Mouse (Mus musculus): ENCODE results near the gene Mars. TPM values are rescaled to one million over a fixed set of nuclear protein-coding genes. Genes with fewer than 3 reads are reported as not detected.
A peak's percentile ranks its signal among the peaks of the same experiment; 100 is the strongest.

The Mars gene
- polyA plus RNA-seq, 1 experiment from 2014 or later = 108 TPM

DNA sequence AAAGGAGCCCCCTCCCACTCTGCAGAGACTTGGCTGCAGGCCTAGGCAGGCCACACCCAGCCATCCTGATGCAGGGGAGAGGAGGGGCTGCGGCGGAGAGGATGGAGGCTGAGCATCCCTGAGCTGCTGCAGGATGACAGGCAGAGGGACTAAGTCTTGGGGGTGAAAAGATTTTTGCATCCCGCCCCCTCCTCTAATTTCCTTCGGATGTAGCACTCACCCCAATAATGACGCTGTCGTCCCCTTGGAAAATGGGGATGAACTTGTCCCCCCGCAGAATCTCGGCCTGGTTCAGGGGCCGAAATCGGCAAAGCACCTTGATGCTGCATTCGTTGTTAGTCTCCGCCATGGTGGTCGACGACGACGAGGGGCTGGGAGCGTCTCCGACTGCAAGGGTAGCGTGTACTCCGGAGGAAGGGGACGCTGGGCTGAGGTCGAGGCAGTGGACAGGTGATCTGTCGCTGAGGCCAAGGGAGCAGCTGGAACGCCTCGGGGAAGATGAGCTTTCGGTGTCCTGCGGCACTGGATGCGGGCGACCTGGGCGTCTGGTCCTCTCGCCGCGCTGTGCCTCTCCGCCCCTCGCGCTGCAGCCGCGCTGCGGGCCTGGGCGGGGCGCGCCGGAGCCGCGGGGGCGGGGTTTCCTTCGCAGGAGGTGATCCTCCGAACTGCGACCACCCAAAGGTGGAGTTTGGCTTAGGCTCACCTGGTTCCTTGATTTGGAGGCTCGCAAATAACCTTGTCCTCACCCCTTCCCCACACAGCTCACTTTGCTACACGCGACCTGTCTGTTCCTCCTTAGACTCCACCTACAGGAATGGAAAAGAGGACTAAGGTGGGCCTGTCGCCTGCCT lies 48.8 kb downstream of the Mars start, which contains the start of gene Kif5a:
TSS of gene Kif5a (minus strand) at position 801 of the 851 bp plus-strand sequence.
- no peak for ATAC-seq

GRCm38 (mm10) chr10:127261706-127262547 lies 49.7 kb downstream of the Mars start:
- Histone ChIP-seq H3K36me3 (ENCODE audit: control insufficient read depth, insufficient read depth, low read length) (no peaks in the 10 kb centered on the region), H3K9ac (ENCODE audit: low read depth, low read length) (no peak overlapping the region), H3K27me3 (replicated peaks; ENCODE audit: control insufficient read depth, insufficient read depth, low read length) (peaks cover 5% of the 10 kb centered on the region), H3K9me3 (ENCODE audit: control insufficient read depth, low read length) (no peaks in the 10 kb centered on the region), H3K4me1 (ENCODE audit: control insufficient read depth, insufficient read depth, low read length) (peaks cover 5% of the 10 kb centered on the region; the same call in 1 of the 2 replicates), H3K4me2 (ENCODE audit: low read depth, low read length) (no peak overlapping the region), H3K4me3 (ENCODE audit: low read length) (no peak overlapping the region), H3K27ac (ENCODE audit: low read length) (no peak overlapping the region)
- ATAC-seq = no peak
- WGBS = 68% methylated on average over 15 of the region's 15 CpGs

More for the DNA sequence above, 48.8 kb downstream of the Mars start, which contains the start of gene Kif5a:
- peaks cover 10% of the 10 kb centered on the region for H3K4me1 ChIP-seq (ENCODE audit: control insufficient read depth, insufficient read depth, low read length)
- no peaks in the 10 kb centered on the region for H3K36me3 ChIP-seq (ENCODE audit: control insufficient read depth, insufficient read depth, low read length)
- H3K4me2 ChIP-seq (ENCODE audit: low read depth, low read length) = peak within 1 kb of the TSS; percentile 83
- no peaks in the 10 kb centered on the region for H3K9me3 ChIP-seq (ENCODE audit: control insufficient read depth, low read length)
- WGBS = 2% methylated on average over 53 of the region's 53 CpGs
- H3K27ac ChIP-seq (ENCODE audit: low read length) = no peak within 1 kb of the TSS
- peak within 1 kb of the TSS; percentile 62 for H3K9ac ChIP-seq (ENCODE audit: low read depth, low read length)
- peak within 1 kb of the TSS; percentile 49 for H3K4me3 ChIP-seq (ENCODE audit: low read length)
- H3K27me3 ChIP-seq (replicated peaks; ENCODE audit: control insufficient read depth, insufficient read depth, low read length) = peaks cover 5% of the 10 kb centered on the region

- H3K36me3 ChIP-seq (ENCODE audit: control insufficient read depth, insufficient read depth, low read length) = no peaks in the 10 kb centered on the region
- ATAC-seq = no peak
- no peak overlapping the region for H3K4me2 ChIP-seq (ENCODE audit: low read depth, low read length)
- no peak overlapping the region for H3K4me3 ChIP-seq (ENCODE audit: low read length)
- H3K9me3 ChIP-seq (ENCODE audit: control insufficient read depth, low read length) = no peaks in the 10 kb centered on the region
- peaks cover 5% of the 10 kb centered on the region; the same call in 1 of the 2 replicates for H3K4me1 ChIP-seq (ENCODE audit: control insufficient read depth, insufficient read depth, low read length)
- no peak overlapping the region for H3K27ac ChIP-seq (ENCODE audit: low read length)
- H3K9ac ChIP-seq (ENCODE audit: low read depth, low read length) = no peak overlapping the region
- H3K27me3 ChIP-seq (replicated peaks; ENCODE audit: control insufficient read depth, insufficient read depth, low read length) = peaks cover 5% of the 10 kb centered on the region
- WGBS = 74% methylated on average over 8 of the region's 8 CpGs
Measured at GRCm38 (mm10) chr10:127258489-127258888, 53.1 kb downstream of the Mars start.

- Histone ChIP-seq H3K4me3 (ENCODE audit: low read length) (no peak overlapping the region), H3K9ac (ENCODE audit: low read depth, low read length) (no peak overlapping the region), H3K27me3 (replicated peaks; ENCODE audit: control insufficient read depth, insufficient read depth, low read length) (peaks cover 5% of the 10 kb centered on the region), H3K4me1 (ENCODE audit: control insufficient read depth, insufficient read depth, low read length) (peaks cover 5% of the 10 kb centered on the region; the same call in 1 of the 2 replicates), H3K4me2 (ENCODE audit: low read depth, low read length) (no peak overlapping the region), H3K27ac (ENCODE audit: low read length) (no peak overlapping the region), H3K9me3 (ENCODE audit: control insufficient read depth, low read length) (no peaks in the 10 kb centered on the region), H3K36me3 (ENCODE audit: control insufficient read depth, insufficient read depth, low read length) (no peaks in the 10 kb centered on the region)
- WGBS = 75% methylated on average over 6 of the region's 6 CpGs
- ATAC-seq = no peak
Measured at GRCm38 (mm10) chr10:127257790-127258189, 53.8 kb downstream of the Mars start.

- Histone ChIP-seq H3K27ac (ENCODE audit: low read length) (no peak overlapping the region), H3K4me3 (ENCODE audit: low read length) (no peak overlapping the region), H3K27me3 (replicated peaks; ENCODE audit: control insufficient read depth, insufficient read depth, low read length) (no peaks in the 10 kb centered on the region), H3K9me3 (ENCODE audit: control insufficient read depth, low read length) (no peaks in the 10 kb centered on the region), H3K36me3 (ENCODE audit: control insufficient read depth, insufficient read depth, low read length) (no peaks in the 10 kb centered on the region), H3K4me1 (ENCODE audit: control insufficient read depth, insufficient read depth, low read length) (no peaks in the 10 kb centered on the region), H3K9ac (ENCODE audit: low read depth, low read length) (no peak overlapping the region), H3K4me2 (ENCODE audit: low read depth, low read length) (no peak overlapping the region)
- 20% methylated on average over 14 of the region's 14 CpGs for WGBS
- peak; percentile 84 for ATAC-seq
Measured at GRCm38 (mm10) chr10:127255625-127256345, 55.8 kb downstream of the Mars start.

GRCm38 (mm10) chr10:127250810-127251209 lies 60.8 kb downstream of the Mars start:
- no peak overlapping the region for H3K4me3 ChIP-seq (ENCODE audit: low read length)
- no peak overlapping the region for H3K9ac ChIP-seq (ENCODE audit: low read depth, low read length)
- WGBS = 83% methylated on average over 5 of the region's 5 CpGs
- no peaks in the 10 kb centered on the region for H3K27me3 ChIP-seq (replicated peaks; ENCODE audit: control insufficient read depth, insufficient read depth, low read length)
- no peak overlapping the region for H3K4me2 ChIP-seq (ENCODE audit: low read depth, low read length)
- no peak for ATAC-seq
- H3K4me1 ChIP-seq (ENCODE audit: control insufficient read depth, insufficient read depth, low read length) = no peaks in the 10 kb centered on the region
- no peak overlapping the region for H3K27ac ChIP-seq (ENCODE audit: low read length)
- H3K9me3 ChIP-seq (ENCODE audit: control insufficient read depth, low read length) = no peaks in the 10 kb centered on the region
- no peaks in the 10 kb centered on the region for H3K36me3 ChIP-seq (ENCODE audit: control insufficient read depth, insufficient read depth, low read length)

Other genes starting within 250 kb of the Mars start
- 1,474 and 1,595 TPM in 2 replicates for gene Cdk4, start 248.3 kb downstream of the Mars start, polyA plus RNA-seq (2015; fragmentation: Nextera tagmentation; extraction: Ambion mirVana)
- 189 and 206 TPM in 2 replicates for gene Tspan31, start 241.5 kb downstream of the Mars start, polyA plus RNA-seq (2015; fragmentation: Nextera tagmentation; extraction: Ambion mirVana)
- gene Agap2, start 236.5 kb downstream of the Mars start, polyA plus RNA-seq (2015; fragmentation: Nextera tagmentation; extraction: Ambion mirVana) = 0.05 and 0.21 TPM in 2 replicates
- gene Os9, start 190.7 kb downstream of the Mars start, polyA plus RNA-seq (2015; fragmentation: Nextera tagmentation; extraction: Ambion mirVana) = 110 and 116 TPM in 2 replicates
- 65.6 and 66.7 TPM in 2 replicates for gene B4galnt1, start 146.6 kb downstream of the Mars start, polyA plus RNA-seq (2015; fragmentation: Nextera tagmentation; extraction: Ambion mirVana)
- gene Slc26a10, start 131.1 kb downstream of the Mars start, polyA plus RNA-seq (2015; fragmentation: Nextera tagmentation; extraction: Ambion mirVana) = 1.0 and 1.1 TPM in 2 replicates
- gene Arhgef25, start 121.7 kb downstream of the Mars start, polyA plus RNA-seq (2015; fragmentation: Nextera tagmentation; extraction: Ambion mirVana) = 44.7 and 46.3 TPM in 2 replicates
- 54.4 and 56.9 TPM in 2 replicates for gene Dtx3, start 116.1 kb downstream of the Mars start, polyA plus RNA-seq (2015; fragmentation: Nextera tagmentation; extraction: Ambion mirVana)
- gene Pip4k2c, start 100.2 kb downstream of the Mars start, polyA plus RNA-seq (2015; fragmentation: Nextera tagmentation; extraction: Ambion mirVana) = 40.3 and 44.5 TPM in 2 replicates
- gene Kif5a, start 48.4 kb downstream of the Mars start, polyA plus RNA-seq (2015; fragmentation: Nextera tagmentation; extraction: Ambion mirVana) = 5.2 and 5.3 TPM in 2 replicates
- gene Dctn2, start 45.4 kb downstream of the Mars start, polyA plus RNA-seq (2015; fragmentation: Nextera tagmentation; extraction: Ambion mirVana) = 162 and 170 TPM in 2 replicates
- gene Mbd6, start 22.8 kb downstream of the Mars start, polyA plus RNA-seq (2015; fragmentation: Nextera tagmentation; extraction: Ambion mirVana) = 9.9 and 11.1 TPM in 2 replicates
- 7.9 and 9.0 TPM in 2 replicates for gene Arhgap9, start 10.2 kb upstream of the Mars start, polyA plus RNA-seq (2015; fragmentation: Nextera tagmentation; extraction: Ambion mirVana)
- 6.6 and 7.6 TPM in 2 replicates for gene Gli1, start 30.2 kb upstream of the Mars start, polyA plus RNA-seq (2015; fragmentation: Nextera tagmentation; extraction: Ambion mirVana)
- gene Inhbe, start 42.6 kb upstream of the Mars start, polyA plus RNA-seq (2015; fragmentation: Nextera tagmentation; extraction: Ambion mirVana) = not detected in 2 replicates
- not detected in 2 replicates for gene Inhbc, start 58.6 kb upstream of the Mars start, polyA plus RNA-seq (2015; fragmentation: Nextera tagmentation; extraction: Ambion mirVana)
- gene R3hdm2, start 68.5 kb upstream of the Mars start, polyA plus RNA-seq (2015; fragmentation: Nextera tagmentation; extraction: Ambion mirVana) = 17.7 and 18.3 TPM in 2 replicates
- 0.32 and 0.67 TPM in 2 replicates for gene Stac3, start 189.9 kb upstream of the Mars start, polyA plus RNA-seq (2015; fragmentation: Nextera tagmentation; extraction: Ambion mirVana)
- 64.5 and 64.6 TPM in 2 replicates for gene Ndufa4l2, start 203.2 kb upstream of the Mars start, polyA plus RNA-seq (2015; fragmentation: Nextera tagmentation; extraction: Ambion mirVana)
- 146 and 170 TPM in 2 replicates for gene Shmt2, start 210.7 kb upstream of the Mars start, polyA plus RNA-seq (2015; fragmentation: Nextera tagmentation; extraction: Ambion mirVana)
- 4.3 and 4.4 TPM in 2 replicates for gene Nxph4, start 222.8 kb upstream of the Mars start, polyA plus RNA-seq (2015; fragmentation: Nextera tagmentation; extraction: Ambion mirVana)